8 mouse cellular contexts compared by ENCODE assay signal in the genomic region with DNA sequence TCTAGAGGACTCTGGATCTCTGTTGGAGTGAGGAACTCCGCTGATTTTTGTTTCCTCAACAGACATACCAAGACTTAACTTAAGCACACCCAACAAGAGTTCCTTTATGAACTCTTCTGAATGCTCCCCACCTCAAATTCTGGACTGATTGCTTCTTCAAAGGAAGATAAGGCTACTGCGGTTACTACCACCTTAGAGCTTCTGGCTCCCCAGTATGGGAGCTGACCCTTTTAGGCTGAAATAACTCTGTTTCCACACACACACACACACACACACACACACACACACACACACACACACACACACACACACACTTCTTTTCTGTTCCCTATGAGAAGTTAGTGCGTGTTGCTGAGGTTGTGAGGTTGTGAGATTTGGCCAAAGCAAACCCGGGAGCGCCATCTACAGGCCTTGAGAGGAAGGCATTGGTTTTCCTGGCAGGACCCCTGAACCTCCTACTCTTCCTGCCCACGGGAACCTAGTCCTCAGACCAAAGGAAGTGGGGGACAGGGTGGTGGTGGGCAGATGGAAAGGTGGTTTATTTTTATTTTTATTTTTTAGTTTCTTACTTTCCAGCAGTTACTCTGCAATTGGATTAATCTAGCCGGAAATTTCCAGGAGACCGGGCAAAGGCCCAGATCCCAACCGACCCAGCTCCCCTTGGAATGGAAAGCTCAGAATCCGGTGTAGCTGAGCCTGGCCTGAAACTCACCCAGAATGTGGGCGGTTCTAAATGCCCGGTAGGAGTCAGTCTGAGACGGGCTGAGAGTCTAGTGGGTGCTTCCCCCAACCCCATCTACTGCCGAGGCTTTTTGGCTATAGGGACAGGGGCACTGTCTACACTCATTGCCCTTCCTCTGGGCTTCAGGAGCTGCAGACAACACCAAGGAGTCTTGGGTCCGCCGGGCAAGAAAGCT. TPM values are rescaled to one million over a fixed set of nuclear protein-coding genes. Genes with fewer than 3 reads are reported as not detected.
A peak's percentile ranks its signal among the peaks of the same experiment; 100 is the strongest.
DNase-seq lines count a peak whose midpoint lies in the region; ATAC-seq and TF ChIP-seq lines count a peak whose summit lies in the region.

No protein-coding gene starts in this region.

- H3K27ac ChIP-seq in spleen, adult 2 months (ENCODE audit: insufficient read depth, low read length) = no peak overlapping the region
- H3K27ac ChIP-seq in forebrain, embryonic 15.5 days (replicated peaks) = no peak overlapping the region

- H3K4me2 ChIP-seq in forebrain, embryonic 15.5 days (replicated peaks) = no peak overlapping the region

- no peaks in the 10 kb centered on the region for H3K9me3 ChIP-seq in forebrain, embryonic 15.5 days

- no peak overlapping the region for H3K4me3 ChIP-seq in spleen, adult 2 months (ENCODE audit: extremely low read depth, insufficient read depth, insufficient read length)
- no peak overlapping the region for H3K4me3 ChIP-seq in forebrain, embryonic 15.5 days

- ATAC-seq in forebrain, embryonic 15.5 days (replicated peaks) = 0 out of 2 replicates have a peak, but pooled peaks have one; percentile 31

- DNase-seq in adrenal gland, adult 2 months = peak; percentile 54
- no peak for DNase-seq in adrenal gland, adult 8-10 months
- no peak for DNase-seq in spleen, adult 2 months (ENCODE audit: low read depth in 1 of 2, low spot score in 2 of 2)
- DNase-seq in spleen, postnatal 36 days (ENCODE audit: low spot score in 2 of 2) = no peak
- DNase-seq in kidney, adult 8-10 months = peak; percentile 85 to 87
- DNase-seq in lung, postnatal 36 days = peak; percentile 53
- no peak for DNase-seq in spleen, postnatal 10 days (ENCODE audit: low spot score in 2 of 2)

- no peak overlapping the region for H3K9ac ChIP-seq in forebrain, embryonic 15.5 days (replicated peaks)

- peaks cover 3% of the 10 kb centered on the region for H3K4me1 ChIP-seq in spleen, adult 2 months (ENCODE audit: control insufficient read depth, insufficient read depth, insufficient read length)
- H3K4me1 ChIP-seq in forebrain, embryonic 15.5 days = peaks cover 32% of the 10 kb centered on the region

- no peak for TF ChIP-seq POLR2A in spleen, adult 2 months (IDR thresholded peaks at IDR 0.05; ENCODE audit: low read depth, low read length)

- peaks cover 45% of the 10 kb centered on the region for H3K27me3 ChIP-seq in spleen, adult 2 months (ENCODE audit: control insufficient read depth, insufficient read depth, low read length)
- peaks cover 84% of the 10 kb centered on the region for H3K27me3 ChIP-seq in forebrain, embryonic 15.5 days

- no peaks in the 10 kb centered on the region for H3K36me3 ChIP-seq in spleen, adult 2 months (ENCODE audit: control insufficient read depth, insufficient read depth, low read length)
- no peaks in the 10 kb centered on the region for H3K36me3 ChIP-seq in forebrain, embryonic 15.5 days

- peak; percentile 34; the same call in 1 of the 2 replicates for TF ChIP-seq CTCF in spleen, adult 2 months (IDR thresholded peaks at IDR 0.05; ENCODE audit: extremely low read depth, insufficient read depth, insufficient read length, insufficient replicate concordance)

- 5% methylated on average over 16 of the region's 16 CpGs for WGBS in spleen, adult 2 months
- 2% methylated on average over 16 of the region's 16 CpGs for WGBS in forebrain, embryonic 15.5 days

RNA-seq across cellular contexts. Expression of a gene that starts 1.1 kb away (rescaled TPM):
- total RNA-seq in adrenal gland, adult 2 months (2021) = not detected
- not detected in 2 replicates for polyA plus RNA-seq in adrenal gland, adult 2 months (2012; rRNA removed)
- total RNA-seq in adrenal gland, adult 8-10 months (2022) = not detected
- polyA plus RNA-seq in spleen, adult 2 months (2012; rRNA removed) = not detected in 2 replicates
- 0.09 TPM in 1 of 2 replicates, not detected in the other for polyA plus RNA-seq in forebrain, embryonic 15.5 days (2015; fragmentation: Nextera tagmentation; extraction: Ambion mirVana)

Comparison
In these comparisons a context has a peak if more than half of its experiments do, and no peak if none do; other contexts are left out.
1. DNase-seq: peak in adrenal gland, adult 2 months (single experiment), kidney, adult 8-10 months (2 of 2) and lung, postnatal 36 days (single experiment); none in adrenal gland, adult 8-10 months (single experiment), spleen, adult 2 months (0 of 2), spleen, postnatal 36 days (0 of 2) and spleen, postnatal 10 days (0 of 2).